Mouse (Mus musculus) heart, adult 2 months (tissue): Measurements from ENCODE around the gene Gin1.

Experiments
- CTCF ChIP-seq: fragments of 200-600 bp; IDR thresholded peaks from 2 replicates; pipeline ENCODE4 v1.8.1; 2022; ENCODE audit warnings: antibody characterized with exemption, mild to moderate bottlenecking, moderate library complexity
- POLR2A ChIP-seq: fragments of 200-500 bp; IDR thresholded peaks from 2 replicates; pipeline ENCODE4 v1.6.1; 2011; ENCODE audit warnings: mild to moderate bottlenecking, low read depth, low read length, control low read depth; ENCODE audit not compliant: insufficient read depth

- TF ChIP-seq CTCF = no peak
- no peak for TF ChIP-seq POLR2A
Observed at GRCm38 (mm10) chr1:97773362-97773761, 3.4 kb downstream of the Gin1 start.
